Mouse (Mus musculus) kidney, adult 2 months (tissue): ENCODE measurements around the gene Tbc1d13. TPM values are rescaled to one million over a fixed set of nuclear protein-coding genes. Genes with fewer than 3 reads are reported as not detected.
"Not testable (repeated sequence)": the region's sequence is repeated elsewhere in the genome, so short reads cannot be mapped to it uniquely, and the experiment has no call there.

Experiments used
- DNase-seq: peaks from one replicate; pipeline ENCODE4 v3.0.0; 2021
- H3K27ac ChIP-seq: fragments of 200-500 bp; 2 replicates; pipeline ENCODE4 v1.5.1; 2012; ENCODE audit warnings: low read depth, low read length, control low read depth, inconsistent platforms; ENCODE audit not compliant: insufficient read depth
- H3K27me3 ChIP-seq: fragments of 200-500 bp; replicated peaks from 2 replicates; pipeline ENCODE4 v1.6.1; 2012; ENCODE audit warnings: mild to moderate bottlenecking, moderate library complexity, low read length, inconsistent platforms; ENCODE audit not compliant: control insufficient read depth, insufficient read depth
- H3K36me3 ChIP-seq: fragments of 200-500 bp; 2 replicates; pipeline ENCODE4 v1.6.1; 2012; ENCODE audit warnings: mild to moderate bottlenecking, moderate library complexity, low read length, inconsistent platforms; ENCODE audit not compliant: control insufficient read depth, insufficient read depth
- H3K4me1 ChIP-seq: fragments of 200-500 bp; 2 replicates; pipeline ENCODE4 v1.6.1; 2011; ENCODE audit warnings: low read length; ENCODE audit not compliant: control insufficient read depth, insufficient read depth
- H3K4me3 ChIP-seq: fragments of 200-500 bp; 2 replicates; pipeline ENCODE4 v1.5.1; 2011; ENCODE audit warnings: mild to moderate bottlenecking, low read depth, low read length, control low read depth; ENCODE audit not compliant: insufficient read depth
- CTCF ChIP-seq: fragments of 200-500 bp; conservative IDR thresholded peaks from 2 replicates; pipeline ENCODE4 v1.5.1; 2011; ENCODE audit warnings: low read depth, mild to moderate bottlenecking, control low read depth, low read length, moderate library complexity, mixed read lengths; ENCODE audit not compliant: insufficient read depth, insufficient read length
- POLR2A ChIP-seq: fragments of 200-500 bp; IDR thresholded peaks from one replicate; pipeline ENCODE4 v1.6.1; 2011; ENCODE audit warnings: low read depth, low read length, control low read depth
- WGBS: fragments of 180-500 bp; shearing (Covaris S2); methylation state at CpG from one replicate; pipeline ENCODE4 v1.1.7; 2018; 5-methylcytosine and 5-hydroxymethylcytosine counted together
- polyA plus RNA-seq: library from polyadenylated mRNA; depleted of rRNA; stranded (reverse); fragments of >200 nt; gene quantifications from 2 replicates; pipeline ENCODE4 v1.2.3, GENCODE M21; 2012

The Tbc1d13 gene
- polyA plus RNA-seq, 1 experiment: 156 TPM

DNA sequence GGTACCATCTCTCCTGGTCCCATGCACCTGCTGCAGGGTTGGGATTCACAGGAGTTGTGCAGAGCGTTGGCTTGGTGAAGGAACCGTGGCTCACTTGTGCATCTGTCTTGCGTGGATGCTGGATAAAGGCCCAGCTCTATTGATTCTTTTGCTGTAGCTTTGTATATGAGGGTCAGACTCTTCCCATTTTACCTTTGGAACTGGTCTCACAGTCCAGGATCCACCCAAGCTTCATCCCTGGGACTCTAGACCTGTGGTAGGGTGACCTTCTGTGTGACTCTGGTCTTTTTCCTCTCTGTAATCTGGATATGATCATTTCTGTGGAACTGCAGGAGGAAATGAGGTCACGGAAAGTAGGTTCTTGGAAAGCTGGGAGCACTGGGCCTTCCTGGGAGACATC is 10.9 kb downstream of the Tbc1d13 start:
- Histone ChIP-seq H3K4me3 (no peak overlapping the region), H3K27ac (no peak overlapping the region), H3K36me3 (peaks cover 12% of the 10 kb centered on the region), H3K27me3 (no peaks in the 10 kb centered on the region), H3K4me1 (peaks cover 16% of the 10 kb centered on the region; the same call in 1 of the 2 replicates)
- DNase-seq: peak; percentile 44
- TF ChIP-seq POLR2A (no peak), CTCF (no peak)
- 69% methylated on average over 4 of the region's 4 CpGs for WGBS

DNA sequence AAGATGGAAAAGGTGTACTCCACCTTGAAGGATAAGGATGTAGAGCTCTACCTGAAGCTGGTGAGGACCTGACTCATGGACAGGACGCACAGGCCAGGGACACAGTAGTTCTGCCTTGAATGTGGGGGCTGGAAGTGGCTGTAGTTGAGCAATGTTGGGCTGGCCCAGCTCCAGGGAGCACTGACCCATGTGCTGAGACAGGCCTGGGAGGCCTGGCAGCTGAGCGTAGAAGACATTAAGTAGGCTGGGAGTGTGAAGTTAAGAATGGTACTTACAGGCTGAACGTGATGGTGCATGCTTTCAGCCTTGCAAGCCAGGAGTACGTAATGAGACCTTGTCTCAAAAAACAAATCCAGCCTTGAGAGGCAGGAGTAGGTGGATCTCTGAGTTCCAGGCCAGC is 13.9 kb downstream of the Tbc1d13 start:
- peak; percentile 94 for DNase-seq
- peaks cover 6% of the 10 kb centered on the region for H3K36me3 ChIP-seq
- no peak overlapping the region for H3K4me3 ChIP-seq
- 29% methylated on average over 4 of the region's 4 CpGs for WGBS
- no peaks in the 10 kb centered on the region for H3K27me3 ChIP-seq
- no peak for TF ChIP-seq CTCF
- TF ChIP-seq POLR2A: no peak
- peaks cover 23% of the 10 kb centered on the region for H3K4me1 ChIP-seq
- H3K27ac ChIP-seq: no peak overlapping the region; the same call in 1 of the 2 replicates

- Histone ChIP-seq H3K27me3 (no peaks in the 10 kb centered on the region), H3K27ac (peak overlapping the region; percentile 24; the same call in 1 of the 2 replicates), H3K4me1 (peaks cover 12% of the 10 kb centered on the region), H3K36me3 (peaks cover 3% of the 10 kb centered on the region; the same call in 1 of the 2 replicates), H3K4me3 (no peak overlapping the region)
- WGBS: 55% methylated on average over 11 of the region's 11 CpGs
- peak; percentile 81 for DNase-seq
- TF ChIP-seq POLR2A (no peak), CTCF (no peak)
These were observed 18.3 kb downstream of the Tbc1d13 start for GRCm38 (mm10) chr2:30151840-30152239.

GRCm38 (mm10) chr2:30152616-30153015 is 19.1 kb downstream of the Tbc1d13 start:
- Histone ChIP-seq H3K4me1 (peaks cover 7% of the 10 kb centered on the region), H3K36me3 (peaks cover 3% of the 10 kb centered on the region; the same call in 1 of the 2 replicates), H3K27me3 (no peaks in the 10 kb centered on the region), H3K4me3 (no peak overlapping the region), H3K27ac (no peak overlapping the region)
- 39% methylated on average over 8 of the region's 8 CpGs for WGBS
- TF ChIP-seq CTCF (no peak), POLR2A (no peak)
- DNase-seq: peak; percentile 70

DNA sequence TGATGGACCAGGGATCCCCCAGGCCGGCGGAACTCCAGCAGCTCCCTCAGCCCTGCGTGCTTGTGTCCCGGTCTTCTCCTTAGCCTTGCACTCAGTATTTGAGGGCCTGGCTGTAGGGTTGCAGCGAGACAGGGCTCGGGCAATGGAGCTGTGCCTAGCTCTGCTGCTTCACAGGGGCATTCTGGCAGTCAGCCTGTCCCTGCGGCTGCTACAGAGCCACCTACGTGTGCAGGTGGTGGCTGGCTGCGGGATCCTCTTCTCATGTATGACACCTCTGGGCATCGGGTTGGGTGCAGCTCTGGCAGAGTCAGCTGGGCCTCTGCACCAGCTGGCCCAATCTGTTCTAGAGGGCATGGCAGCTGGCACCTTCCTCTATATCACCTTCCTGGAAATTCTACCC is 26.3 kb downstream of the Tbc1d13 start:
- WGBS: 90% methylated on average over 7 of the region's 10 CpGs
- H3K4me1 ChIP-seq: not testable (repeated sequence)

GRCm38 (mm10) chr2:30161809-30162208 is 28.3 kb downstream of the Tbc1d13 start:
- H3K36me3 ChIP-seq: no peaks in the 10 kb centered on the region
- H3K27me3 ChIP-seq: no peaks in the 10 kb centered on the region
- H3K4me1 ChIP-seq: no peaks in the 10 kb centered on the region
- no peak overlapping the region for H3K27ac ChIP-seq
- H3K4me3 ChIP-seq: no peak overlapping the region
- TF ChIP-seq POLR2A: no peak
- peak; percentile 27; the same call in 1 of the 2 replicates for TF ChIP-seq CTCF
- DNase-seq: peak; percentile 59

More for the DNA sequence above, 26.3 kb downstream of the Tbc1d13 start:
- not testable (repeated sequence) for H3K36me3 ChIP-seq, H3K27ac ChIP-seq, H3K27me3 ChIP-seq, DNase-seq, H3K4me3 ChIP-seq

- TF ChIP-seq POLR2A (no peak), CTCF (no peak)
- DNase-seq: no peak
- Histone ChIP-seq H3K4me3 (no peak overlapping the region), H3K27me3 (no peaks in the 10 kb centered on the region), H3K27ac (no peak overlapping the region), H3K4me1 (no peaks in the 10 kb centered on the region), H3K36me3 (no peaks in the 10 kb centered on the region)
- WGBS: 26% methylated on average over 9 of the region's 9 CpGs
These were observed 30.9 kb downstream of the Tbc1d13 start for GRCm38 (mm10) chr2:30164340-30164932.

GRCm38 (mm10) chr2:30166677-30167076 is 33.1 kb downstream of the Tbc1d13 start:
- Histone ChIP-seq H3K27ac (no peak overlapping the region), H3K36me3 (no peaks in the 10 kb centered on the region), H3K4me3 (no peak overlapping the region), H3K4me1 (no peaks in the 10 kb centered on the region), H3K27me3 (no peaks in the 10 kb centered on the region)
- no peak for TF ChIP-seq CTCF
- no peak for TF ChIP-seq POLR2A
- no peak for DNase-seq
- 57% methylated on average over 4 of the region's 4 CpGs for WGBS
